9 mouse cellular contexts compared by ENCODE assay signal in the genomic region with DNA sequence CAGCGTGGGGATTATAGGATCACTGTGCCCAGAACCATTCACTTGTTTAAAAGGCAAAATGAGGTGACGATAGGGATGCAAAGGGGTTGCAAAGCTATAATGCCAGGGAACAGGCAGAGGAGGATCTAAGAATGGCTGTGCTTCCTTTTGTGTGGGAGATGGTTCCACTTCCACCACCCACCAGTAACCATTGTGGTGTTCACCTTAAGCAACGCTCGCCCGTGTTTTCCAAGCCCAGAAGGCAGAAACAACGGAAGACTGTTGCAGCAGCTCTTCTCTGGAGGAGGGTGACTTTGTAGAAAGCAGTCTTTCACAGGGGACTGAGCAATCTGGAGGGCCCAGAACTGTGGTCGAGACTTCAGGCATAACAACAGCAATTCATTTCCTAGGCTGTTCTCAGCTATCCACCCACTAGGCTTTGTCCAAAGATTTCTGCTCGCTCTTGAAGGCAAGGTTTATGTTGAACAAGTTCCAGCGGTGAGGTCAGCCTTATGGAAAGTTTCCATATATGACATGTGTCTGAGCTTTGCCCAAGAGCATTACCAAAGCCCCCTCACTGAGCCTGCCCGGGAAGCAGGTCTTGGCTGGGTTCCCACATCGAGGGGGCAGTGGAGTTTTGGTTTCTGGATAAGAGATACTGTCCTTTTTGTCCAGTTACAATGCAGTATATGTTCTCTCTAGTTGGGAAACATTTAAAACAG. TPM values are rescaled to one million over a fixed set of nuclear protein-coding genes. Genes with fewer than 3 reads are reported as not detected.
DNase-seq lines count a peak whose midpoint lies in the region; ATAC-seq and TF ChIP-seq lines count a peak whose summit lies in the region.
"Had no signal": no experiment of that assay in that cellular context is flagged by ENCODE, and none has a peak within 500 bp of the region (broad histone marks: within the 10 kb centered on the region; RNA-seq: fewer than 3 reads in every experiment).

No protein-coding gene starts in this region.

- no peak overlapping the region for H3K4me2 ChIP-seq in embryonic facial prominence, embryonic 12.5 days (replicated peaks)
- no peak overlapping the region for H3K4me2 ChIP-seq in neural tube, embryonic 13.5 days
- H3K4me2 ChIP-seq in heart, embryonic 11.5 days = no peak overlapping the region
- no peak overlapping the region for H3K4me2 ChIP-seq in liver, postnatal 0 days (ENCODE audit: low read depth, low read length)

- H3K4me1 ChIP-seq in embryonic facial prominence, embryonic 12.5 days = no peaks in the 10 kb centered on the region
- no peaks in the 10 kb centered on the region for H3K4me1 ChIP-seq in embryonic facial prominence, embryonic 10.5 days
- no peaks in the 10 kb centered on the region; the same call in 1 of the 2 replicates for H3K4me1 ChIP-seq in neural tube, embryonic 13.5 days (replicated peaks)
- H3K4me1 ChIP-seq in heart, embryonic 11.5 days (ENCODE audit: control insufficient read depth, insufficient read depth, low read length) = peaks cover 8% of the 10 kb centered on the region; the same call in 1 of the 2 replicates
- H3K4me1 ChIP-seq in liver, postnatal 0 days (ENCODE audit: insufficient read depth) = no peaks in the 10 kb centered on the region

- no peak overlapping the region for H3K9ac ChIP-seq in embryonic facial prominence, embryonic 12.5 days
- H3K9ac ChIP-seq in neural tube, embryonic 13.5 days = no peak overlapping the region
- no peak overlapping the region for H3K9ac ChIP-seq in heart, embryonic 11.5 days (ENCODE audit: low read depth, low read length)
- no peak overlapping the region for H3K9ac ChIP-seq in liver, postnatal 0 days (replicated peaks)
- H3K9ac ChIP-seq: liver, embryonic 14.5 days had no signal

- whole genome bisulfite sequencing in embryonic facial prominence, embryonic 12.5 days = 73% methylated on average over 11 of the region's 11 CpGs
- WGBS in embryonic facial prominence, embryonic 10.5 days = 79% methylated on average over 11 of the region's 11 CpGs
- WGBS in neural tube, embryonic 13.5 days = 74% methylated on average over 11 of the region's 11 CpGs
- WGBS in heart, embryonic 11.5 days (ENCODE audit: insufficient replicate concordance) = 51% methylated on average over 11 of the region's 11 CpGs
- 70% methylated on average over 11 of the region's 11 CpGs for WGBS in liver, postnatal 0 days (ENCODE audit: insufficient replicate concordance)

- no peak for TF ChIP-seq CTCF in liver, postnatal 0 days (IDR thresholded peaks at IDR 0.05; ENCODE audit: low read depth)

- H3K36me3 ChIP-seq in embryonic facial prominence, embryonic 12.5 days = 0 out of 2 replicates have a peak, but pooled peaks cover 3% of the 10 kb centered on the region
- H3K36me3 ChIP-seq in embryonic facial prominence, embryonic 10.5 days (replicated peaks) = peaks cover 11% of the 10 kb centered on the region
- peaks cover 48% of the 10 kb centered on the region for H3K36me3 ChIP-seq in neural tube, embryonic 13.5 days
- no peaks in the 10 kb centered on the region for H3K36me3 ChIP-seq in heart, embryonic 11.5 days (ENCODE audit: control insufficient read depth, insufficient read depth, low read length)
- peaks cover 8% of the 10 kb centered on the region; the same call in 1 of the 2 replicates for H3K36me3 ChIP-seq in liver, postnatal 0 days (replicated peaks; ENCODE audit: insufficient read depth, low read length)

- H3K9me3 ChIP-seq in embryonic facial prominence, embryonic 12.5 days = no peaks in the 10 kb centered on the region
- H3K9me3 ChIP-seq in embryonic facial prominence, embryonic 10.5 days = no peaks in the 10 kb centered on the region
- H3K9me3 ChIP-seq in neural tube, embryonic 13.5 days = no peaks in the 10 kb centered on the region
- no peaks in the 10 kb centered on the region for H3K9me3 ChIP-seq in heart, embryonic 11.5 days (replicated peaks; ENCODE audit: control insufficient read depth, low read length)
- H3K9me3 ChIP-seq in liver, postnatal 0 days (ENCODE audit: low read length) = no peaks in the 10 kb centered on the region

- no peaks in the 10 kb centered on the region for H3K27me3 ChIP-seq in embryonic facial prominence, embryonic 12.5 days
- H3K27me3 ChIP-seq in embryonic facial prominence, embryonic 10.5 days (replicated peaks; ENCODE audit: low read depth, poor library complexity, severe bottlenecking) = no peaks in the 10 kb centered on the region
- H3K27me3 ChIP-seq in neural tube, embryonic 13.5 days = no peaks in the 10 kb centered on the region
- H3K27me3 ChIP-seq in heart, embryonic 11.5 days (ENCODE audit: control insufficient read depth, insufficient read depth, low read length) = no peaks in the 10 kb centered on the region
- H3K27me3 ChIP-seq in liver, postnatal 0 days (ENCODE audit: insufficient read depth, low read length) = no peaks in the 10 kb centered on the region

- ATAC-seq in embryonic facial prominence, embryonic 12.5 days (ENCODE audit: insufficient number of reproducible peaks, insufficient read depth, low FRiP score, low TSS enrichment) = no peak
- no peak for ATAC-seq in neural tube, embryonic 13.5 days (ENCODE audit: low read depth)
- ATAC-seq in heart, embryonic 11.5 days (replicated peaks; ENCODE audit: insufficient number of reproducible peaks, low FRiP score, low TSS enrichment) = peak; percentile 49
- ATAC-seq in liver, postnatal 0 days = no peak

- no peak overlapping the region for H3K4me3 ChIP-seq in embryonic facial prominence, embryonic 12.5 days
- H3K4me3 ChIP-seq in embryonic facial prominence, embryonic 10.5 days = no peak overlapping the region
- no peak overlapping the region for H3K4me3 ChIP-seq in neural tube, embryonic 13.5 days
- H3K4me3 ChIP-seq in heart, embryonic 11.5 days (ENCODE audit: low read depth, low read length) = no peak overlapping the region
- H3K4me3 ChIP-seq in liver, postnatal 0 days (ENCODE audit: low read depth, low read length) = no peak overlapping the region

- H3K27ac ChIP-seq in embryonic facial prominence, embryonic 12.5 days = 0 out of 2 replicates have a peak overlapping the region, but pooled peaks have one; percentile 41
- no peak overlapping the region for H3K27ac ChIP-seq in embryonic facial prominence, embryonic 10.5 days (replicated peaks)
- peak overlapping the region; percentile 49; the same call in 1 of the 2 replicates for H3K27ac ChIP-seq in neural tube, embryonic 13.5 days (replicated peaks)
- peak overlapping the region; percentile 88 for H3K27ac ChIP-seq in heart, embryonic 11.5 days (ENCODE audit: low read depth, low read length)
- no peak overlapping the region for H3K27ac ChIP-seq in liver, postnatal 0 days (ENCODE audit: low read depth)
- H3K27ac ChIP-seq: liver, embryonic 14.5 days had no signal

- no peak for DNase-seq in embryonic facial prominence, embryonic 10.5 days (ENCODE audit: low spot score)
- DNase-seq in neural tube, embryonic 10.5 days (ENCODE audit: extremely low spot score, low spot score) = no peak
- peak; percentile 85 for DNase-seq in lung, postnatal 10 days
- no peak for DNase-seq in embryo, embryonic 9.5 days (ENCODE audit: extremely low spot score)
- no peak for DNase-seq in liver, postnatal 0 days

- no peak for TF ChIP-seq EP300 in liver, postnatal 0 days (IDR thresholded peaks at IDR 0.05; ENCODE audit: low read depth)

RNA-seq across cellular contexts. Expression of a gene that starts 5.8 kb away (rescaled TPM):
- 2.9 and 4.4 TPM in 2 replicates for polyA plus RNA-seq in embryonic facial prominence, embryonic 12.5 days (2016; fragmentation: Nextera tagmentation; extraction: Ambion mirVana)
- 1.1 and 1.2 TPM in 2 replicates for polyA plus RNA-seq in embryonic facial prominence, embryonic 10.5 days (2016; fragmentation: Nextera tagmentation; extraction: Ambion mirVana)
- 1.9 and 2.0 TPM in 2 replicates for polyA plus RNA-seq in neural tube, embryonic 13.5 days (2015; fragmentation: Nextera tagmentation; extraction: Ambion mirVana)
- polyA plus RNA-seq in heart, embryonic 11.5 days (2014; fragmentation: Nextera tagmentation; extraction: Ambion mirVana) = 10.7 and 10.9 TPM in 2 replicates
- polyA plus RNA-seq in liver, postnatal 0 days (2015; fragmentation: Nextera tagmentation; extraction: Ambion mirVana) = 2.1 and 2.6 TPM in 2 replicates

RNA-seq across cellular contexts. Expression of a gene that starts 30.6 kb away (rescaled TPM):
- 22.0 and 22.7 TPM in 2 replicates for polyA plus RNA-seq in embryonic facial prominence, embryonic 12.5 days (2016; fragmentation: Nextera tagmentation; extraction: Ambion mirVana)
- 14.6 and 16.6 TPM in 2 replicates for polyA plus RNA-seq in embryonic facial prominence, embryonic 10.5 days (2016; fragmentation: Nextera tagmentation; extraction: Ambion mirVana)
- 46.4 and 49.3 TPM in 2 replicates for polyA plus RNA-seq in neural tube, embryonic 13.5 days (2015; fragmentation: Nextera tagmentation; extraction: Ambion mirVana)
- 24.9 and 30.0 TPM in 2 replicates for polyA plus RNA-seq in heart, embryonic 11.5 days (2014; fragmentation: Nextera tagmentation; extraction: Ambion mirVana)
- 8.6 and 9.1 TPM in 2 replicates for polyA plus RNA-seq in liver, postnatal 0 days (2015; fragmentation: Nextera tagmentation; extraction: Ambion mirVana)

RNA-seq across cellular contexts. Expression of a gene that starts 35.1 kb away (rescaled TPM):
- polyA plus RNA-seq in embryonic facial prominence, embryonic 12.5 days (2016; fragmentation: Nextera tagmentation; extraction: Ambion mirVana) = 75.5 and 79.1 TPM in 2 replicates
- polyA plus RNA-seq in embryonic facial prominence, embryonic 10.5 days (2016; fragmentation: Nextera tagmentation; extraction: Ambion mirVana) = 61.0 and 62.1 TPM in 2 replicates
- 70.8 and 75.7 TPM in 2 replicates for polyA plus RNA-seq in neural tube, embryonic 13.5 days (2015; fragmentation: Nextera tagmentation; extraction: Ambion mirVana)
- polyA plus RNA-seq in heart, embryonic 11.5 days (2014; fragmentation: Nextera tagmentation; extraction: Ambion mirVana) = 47.9 and 54.3 TPM in 2 replicates
- 24.7 and 25.8 TPM in 2 replicates for polyA plus RNA-seq in liver, postnatal 0 days (2015; fragmentation: Nextera tagmentation; extraction: Ambion mirVana)

Comparison
In these comparisons a context has a peak if more than half of its experiments do, and no peak if none do; other contexts are left out.
1. H3K27ac ChIP-seq: peak in embryonic facial prominence, embryonic 12.5 days (single experiment), neural tube, embryonic 13.5 days (single experiment) and heart, embryonic 11.5 days (single experiment); none in embryonic facial prominence, embryonic 10.5 days (single experiment) and liver, postnatal 0 days (single experiment).